Mouse (Mus musculus) liver, embryonic 14.5 days (tissue): ENCODE data around the gene Hist1h2bl. TPM values are rescaled to one million over a fixed set of nuclear protein-coding genes. Genes with fewer than 3 reads are reported as not detected.
A peak's percentile ranks its signal among the peaks of the same experiment; 100 is the strongest.

Experiments
- ATAC-seq: fragments of 200-750 bp; cut with Nextera tagmentation; 2 replicates; pipeline ENCODE4 v1.8.0; 2017; ENCODE audit warnings: moderate number of reproducible peaks, mild to moderate bottlenecking, moderate library complexity; ENCODE audit not compliant: insufficient read depth
- DNase-seq, 3 experiments: peaks; one replicate each; pipeline ENCODE4 v3.0.0-alpha.2; 2012 to 2013; ENCODE audit warnings: low read depth in 3 of 3, low spot score in 3 of 3
- H3K27ac ChIP-seq: fragments of 300-500 bp; sonication (generic); 2 replicates; pipeline ENCODE4 v1.5.1; 2014; ENCODE audit warnings: moderate library complexity, mild to moderate bottlenecking, control low read depth, inconsistent platforms
- H3K27me3 ChIP-seq: fragments of 300-500 bp; sonication (generic); 2 replicates; pipeline ENCODE4 v1.6.1; 2014; ENCODE audit warnings: mild to moderate bottlenecking, low read length, moderate library complexity; ENCODE audit not compliant: control insufficient read depth, insufficient read depth
- H3K36me3 ChIP-seq: fragments of 300-500 bp; sonication (generic); replicated peaks from 2 replicates; pipeline ENCODE4 v1.6.1; 2014; ENCODE audit warnings: low read depth; ENCODE audit not compliant: control insufficient read depth, insufficient read depth
- H3K4me1 ChIP-seq, 2 experiments: fragments of 200-500 bp in 1 of 2; fragments of 300-500 bp in 1 of 2; sonication (generic) in 1 of 2; replicated peaks; 2 replicates each; pipeline ENCODE4 v1.6.1; 2012 to 2014; ENCODE audit warnings: antibody characterized with exemption in 1 of 2, inconsistent platforms in 1 of 2, low read length in 1 of 2; ENCODE audit not compliant: control insufficient read depth in 2 of 2, insufficient read depth in 2 of 2
- H3K4me2 ChIP-seq: fragments of 300-500 bp; sonication (generic); 2 replicates; pipeline ENCODE4 v1.6.1; 2014; ENCODE audit warnings: low read depth, mild to moderate bottlenecking, control low read depth, moderate library complexity
- H3K4me3 ChIP-seq, 2 experiments: fragments of 200-500 bp in 1 of 2; fragments of 300-500 bp in 1 of 2; sonication (generic) in 1 of 2; 2 replicates each; pipeline ENCODE4 v1.5.1; 2012 to 2014; ENCODE audit warnings: low read depth in 2 of 2, low read length in 2 of 2, mild to moderate bottlenecking in 2 of 2, control low read depth in 1 of 2, inconsistent platforms in 1 of 2, moderate library complexity in 1 of 2; ENCODE audit not compliant: insufficient read depth in 1 of 2
- H3K9ac ChIP-seq: fragments of 300-500 bp; sonication (generic); replicated peaks from 2 replicates; pipeline ENCODE4 v1.6.1; 2014; ENCODE audit warnings: mild to moderate bottlenecking, control low read depth, moderate library complexity
- H3K9me3 ChIP-seq: fragments of 300-500 bp; sonication (generic); 2 replicates; pipeline ENCODE4 v1.6.1; 2016; ENCODE audit warnings: low read length, mixed read lengths; ENCODE audit not compliant: control insufficient read depth
- CTCF ChIP-seq: IDR thresholded peaks from 2 replicates; pipeline ENCODE4 v1.5.1; 2016; ENCODE audit warnings: antibody characterized with exemption, low read depth, control low read depth
- EP300 ChIP-seq: IDR thresholded peaks from 2 replicates; pipeline ENCODE4 v1.6.1; 2016; ENCODE audit warnings: antibody characterized with exemption, low read depth
- WGBS: fragments of 180-500 bp; shearing (Covaris S2); extraction: QIAGEN DNeasy Blood & Tissue Kit; methylation state at CpG from one replicate; pipeline ENCODE4 v1.1.7; 2014; ENCODE audit not compliant: insufficient replicate concordance; 5-methylcytosine and 5-hydroxymethylcytosine counted together
- polyA plus RNA-seq, 2 experiments: library from polyadenylated mRNA; depleted of rRNA in 1 of 2; stranded (reverse) in 1 of 2; unstranded in 1 of 2; fragments of >200 nt; fragmentation: Nextera tagmentation in 1 of 2; extraction: Ambion mirVana in 1 of 2; gene quantifications; 2 replicates each; pipeline versions ENCODE4 v1.2.1 to v1.2.3; 2012 to 2014

Gene Hist1h2bl
- polyA plus RNA-seq, 2 experiments, result 4.8 to 16.0 TPM

- H3K27ac ChIP-seq, result peak overlapping the region; percentile 92
- 77% methylated on average over 5 of the region's 5 CpGs for WGBS
- no peaks in the 10 kb centered on the region for H3K36me3 ChIP-seq
These were observed 17.5 kb upstream of the Hist1h2bl start for GRCm38 (mm10) chr13:21733466-21733865.

GRCm38 (mm10) chr13:21729544-21729943 is 13.6 kb upstream of the Hist1h2bl start:
- H3K4me2 ChIP-seq, result no peak overlapping the region
- H3K27ac ChIP-seq, result no peak overlapping the region
- no peaks in the 10 kb centered on the region for H3K36me3 ChIP-seq
- 69% methylated on average over 1 of the region's 1 CpGs for WGBS
- no peaks in the 10 kb centered on the region for H3K27me3 ChIP-seq
- TF ChIP-seq CTCF (no peak), EP300 (no peak)
- ATAC-seq (no peak), DNase-seq (no peak)
- no peak overlapping the region for H3K9ac ChIP-seq
- peaks cover 0 to 7% of the 10 kb centered on the region in 2 experiments; a peak in 3 of 4 replicates for H3K4me1 ChIP-seq
- H3K4me3 ChIP-seq, result no peak overlapping the region
- no peaks in the 10 kb centered on the region for H3K9me3 ChIP-seq

More at GRCm38 (mm10) chr13:21733466-21733865, 17.5 kb upstream of the Hist1h2bl start:
- Histone ChIP-seq H3K9ac (peak overlapping the region; percentile 90), H3K4me3 (no peak overlapping the region), H3K4me2 (no peak overlapping the region; the same call in 1 of the 2 replicates), H3K4me1 (peaks cover 0 to 7% of the 10 kb centered on the region in 2 experiments; a peak in 3 of 4 replicates), H3K9me3 (no peaks in the 10 kb centered on the region), H3K27me3 (no peaks in the 10 kb centered on the region)
- DNase-seq (no peak), ATAC-seq (no peak)
- TF ChIP-seq EP300 (no peak), CTCF (peak; percentile 40)

- H3K9me3 ChIP-seq, result no peaks in the 10 kb centered on the region
- TF ChIP-seq EP300, result 0 out of 2 replicates have a peak, but pooled peaks have one; percentile 13
- TF ChIP-seq CTCF, result no peak
- H3K4me1 ChIP-seq, result no peaks in the 10 kb centered on the region; a peak in 2 of 4 replicates
- DNase-seq, result no peak
- no peak overlapping the region for H3K4me2 ChIP-seq
- H3K9ac ChIP-seq, result no peak overlapping the region
- ATAC-seq, result no peak
- no peak overlapping the region for H3K27ac ChIP-seq
- no peak overlapping the region for H3K4me3 ChIP-seq
- no peaks in the 10 kb centered on the region for H3K36me3 ChIP-seq
- H3K27me3 ChIP-seq, result no peaks in the 10 kb centered on the region
- 31% methylated on average over 11 of the region's 11 CpGs for WGBS
These were observed 12.1 kb upstream of the Hist1h2bl start for GRCm38 (mm10) chr13:21727948-21728572.

GRCm38 (mm10) chr13:21722993-21723836 is 7.3 kb upstream of the Hist1h2bl start:
- H3K27me3 ChIP-seq, result no peaks in the 10 kb centered on the region
- TF ChIP-seq CTCF (peak; percentile 34), EP300 (no peak)
- peaks cover 11 to 14% of the 10 kb centered on the region in 2 experiments for H3K4me1 ChIP-seq
- peak overlapping the region; percentile 88 for H3K9ac ChIP-seq
- WGBS, result 33% methylated on average over 5 of the region's 5 CpGs
- H3K27ac ChIP-seq, result peak overlapping the region; percentile 98
- peak overlapping the region; percentile 80 for H3K4me2 ChIP-seq
- no peaks in the 10 kb centered on the region for H3K36me3 ChIP-seq
- H3K9me3 ChIP-seq, result no peaks in the 10 kb centered on the region
- peak overlapping the region; percentile 51 to 57; a peak in 3 of 4 replicates for H3K4me3 ChIP-seq
- DNase-seq (no peak), ATAC-seq (no peak)
